Mouse (Mus musculus) liver, adult (tissue): Measurements from ENCODE around the gene Lipc.

ENCODE experiments used
- GATA4 ChIP-seq: IDR thresholded peaks from 2 replicates; pipeline ENCODE4 v1.6.1; 2014; ENCODE audit warnings: mild to moderate bottlenecking, low read length; ENCODE audit not compliant: insufficient replicate concordance

Gene Lipc

GRCm38 (mm10) chr9:70867381-70867780 is 84.6 kb downstream of the Lipc start:
- no peak for TF ChIP-seq GATA4

GRCm38 (mm10) chr9:70864039-70864438 is 88.0 kb downstream of the Lipc start:
- no peak for TF ChIP-seq GATA4

- TF ChIP-seq GATA4, result no peak
These were observed 88.7 kb downstream of the Lipc start for GRCm38 (mm10) chr9:70863299-70863698.

GRCm38 (mm10) chr9:70859233-70859632 is 92.8 kb downstream of the Lipc start:
- no peak for TF ChIP-seq GATA4

GRCm38 (mm10) chr9:70855868-70856267 is 96.2 kb downstream of the Lipc start:
- TF ChIP-seq GATA4, result no peak

GRCm38 (mm10) chr9:70854950-70855349 is 97.1 kb downstream of the Lipc start:
- TF ChIP-seq GATA4, result no peak

- TF ChIP-seq GATA4, result no peak
These were observed 100.5 kb downstream of the Lipc start for GRCm38 (mm10) chr9:70851533-70851932.

GRCm38 (mm10) chr9:70848135-70848770 is 103.8 kb downstream of the Lipc start:
- no peak for TF ChIP-seq GATA4

- no peak for TF ChIP-seq GATA4
These were observed 104.4 kb downstream of the Lipc start for GRCm38 (mm10) chr9:70847627-70848051.

GRCm38 (mm10) chr9:70843270-70843669 is 108.8 kb downstream of the Lipc start:
- TF ChIP-seq GATA4, result no peak

- TF ChIP-seq GATA4, result no peak
These were observed 109.6 kb downstream of the Lipc start for GRCm38 (mm10) chr9:70842300-70842941.

GRCm38 (mm10) chr9:70841426-70842215 is 110.4 kb downstream of the Lipc start:
- TF ChIP-seq GATA4, result no peak

- TF ChIP-seq GATA4, result peak; percentile 48; the same call in 1 of the 2 replicates
These were observed 111.1 kb downstream of the Lipc start for GRCm38 (mm10) chr9:70840861-70841341.

- TF ChIP-seq GATA4, result no peak
These were observed 113.7 kb downstream of the Lipc start for GRCm38 (mm10) chr9:70838132-70838911.

GRCm38 (mm10) chr9:70834730-70835154 is 117.3 kb downstream of the Lipc start:
- peak; percentile 57; the same call in 1 of the 2 replicates for TF ChIP-seq GATA4
